Mouse (Mus musculus): ENCODE data around the gene Castor1. TPM values are rescaled to one million over a fixed set of nuclear protein-coding genes. Genes with fewer than 3 reads are reported as not detected.
"Not testable (repeated sequence)": the region's sequence is repeated elsewhere in the genome, so short reads cannot be mapped to it uniquely, and the experiment has no call there.

The Castor1 gene
- polyA plus RNA-seq (2015; fragmentation: Nextera tagmentation; extraction: Ambion mirVana), result 1.9 and 2.1 TPM in 2 replicates

- peak; percentile 93 for ATAC-seq (ENCODE audit: low read depth)
- DNase-seq, result peak; percentile 95
- peak within 1 kb of the TSS; percentile 70 for H3K4me3 ChIP-seq (replicated peaks)
- H3K9ac ChIP-seq, result peak within 1 kb of the TSS; percentile 79
- peaks cover 53% of the 10 kb centered on the region for H3K4me1 ChIP-seq (replicated peaks)
- peak within 1 kb of the TSS; percentile 66 for H3K27ac ChIP-seq
- WGBS (ENCODE audit: insufficient replicate concordance), result 1% methylated on average over 56 of the region's 56 CpGs
- H3K27me3 ChIP-seq, result peaks cover 22% of the 10 kb centered on the region
- H3K9me3 ChIP-seq (replicated peaks), result no peaks in the 10 kb centered on the region
- peak within 1 kb of the TSS; percentile 99 for H3K4me2 ChIP-seq
- peaks cover 20% of the 10 kb centered on the region for H3K36me3 ChIP-seq
Observed at GRCm38 (mm10) chr11:4217914-4218629, at the start of gene Castor1. Gene Castor1, plus strand, starts transcription at chr11:4218225.

GRCm38 (mm10) chr11:4174586-4174985, 43.4 kb upstream of the Castor1 start:
- ATAC-seq (ENCODE audit: low read depth) (no peak), DNase-seq (no peak)
- Histone ChIP-seq H3K4me1 (replicated peaks) (no peaks in the 10 kb centered on the region), H3K9ac (no peak overlapping the region), H3K4me2 (no peak overlapping the region), H3K27me3 (no peaks in the 10 kb centered on the region), H3K27ac (no peak overlapping the region), H3K36me3 (peaks cover 100% of the 10 kb centered on the region), H3K9me3 (replicated peaks) (no peaks in the 10 kb centered on the region), H3K4me3 (replicated peaks) (no peak overlapping the region)
- WGBS (ENCODE audit: insufficient replicate concordance), result 91% methylated on average over 5 of the region's 5 CpGs

GRCm38 (mm10) chr11:4177716-4178115, 40.3 kb upstream of the Castor1 start:
- WGBS (ENCODE audit: insufficient replicate concordance), result 83% methylated on average over 4 of the region's 4 CpGs
- Histone ChIP-seq H3K9me3 (replicated peaks) (no peaks in the 10 kb centered on the region), H3K36me3 (peaks cover 98% of the 10 kb centered on the region), H3K4me3 (replicated peaks) (no peak overlapping the region), H3K4me2 (no peak overlapping the region), H3K27ac (no peak overlapping the region), H3K4me1 (replicated peaks) (no peaks in the 10 kb centered on the region), H3K27me3 (no peaks in the 10 kb centered on the region), H3K9ac (no peak overlapping the region)
- DNase-seq (no peak), ATAC-seq (ENCODE audit: low read depth) (no peak)

DNA sequence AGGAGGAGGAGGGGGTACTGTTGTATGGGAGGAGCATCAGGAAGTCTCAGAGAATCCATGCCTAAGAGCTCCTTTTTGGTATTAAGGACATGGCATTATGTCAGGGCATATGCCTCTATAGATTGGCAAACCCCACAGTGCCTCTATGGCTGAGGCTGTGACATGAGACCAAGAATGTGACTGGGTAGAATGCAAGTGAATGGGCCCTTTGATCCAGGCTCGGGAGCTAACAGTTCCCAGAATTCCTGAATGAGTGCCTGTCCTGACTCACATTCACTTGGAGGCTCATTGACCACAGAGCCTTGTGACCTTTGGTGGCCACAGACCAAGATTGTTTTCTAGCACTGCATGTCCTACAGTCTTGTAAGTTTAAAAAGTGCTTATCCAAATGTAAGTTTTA, 36.0 kb upstream of the Castor1 start:
- H3K36me3 ChIP-seq, result peaks cover 65% of the 10 kb centered on the region
- 41% methylated on average over 1 of the region's 1 CpGs for WGBS (ENCODE audit: insufficient replicate concordance)
- peaks cover 8% of the 10 kb centered on the region for H3K4me1 ChIP-seq (replicated peaks)

GRCm38 (mm10) chr11:4183511-4183910, 34.5 kb upstream of the Castor1 start:
- H3K36me3 ChIP-seq, result peaks cover 51% of the 10 kb centered on the region
- no peak overlapping the region for H3K4me2 ChIP-seq
- no peaks in the 10 kb centered on the region for H3K9me3 ChIP-seq (replicated peaks)
- peaks cover 20% of the 10 kb centered on the region for H3K4me1 ChIP-seq (replicated peaks)
- H3K9ac ChIP-seq, result no peak overlapping the region
- no peak overlapping the region for H3K4me3 ChIP-seq (replicated peaks)
- ATAC-seq (ENCODE audit: low read depth) (no peak), DNase-seq (no peak)
- H3K27me3 ChIP-seq, result no peaks in the 10 kb centered on the region
- no peak overlapping the region for H3K27ac ChIP-seq

More for the DNA sequence above, 36.0 kb upstream of the Castor1 start:
- Histone ChIP-seq H3K4me2 (no peak overlapping the region), H3K9ac (no peak overlapping the region), H3K27me3 (no peaks in the 10 kb centered on the region), H3K27ac (no peak overlapping the region), H3K9me3 (replicated peaks) (no peaks in the 10 kb centered on the region), H3K4me3 (replicated peaks) (no peak overlapping the region)
- DNase-seq (no peak), ATAC-seq (ENCODE audit: low read depth) (no peak)

DNA sequence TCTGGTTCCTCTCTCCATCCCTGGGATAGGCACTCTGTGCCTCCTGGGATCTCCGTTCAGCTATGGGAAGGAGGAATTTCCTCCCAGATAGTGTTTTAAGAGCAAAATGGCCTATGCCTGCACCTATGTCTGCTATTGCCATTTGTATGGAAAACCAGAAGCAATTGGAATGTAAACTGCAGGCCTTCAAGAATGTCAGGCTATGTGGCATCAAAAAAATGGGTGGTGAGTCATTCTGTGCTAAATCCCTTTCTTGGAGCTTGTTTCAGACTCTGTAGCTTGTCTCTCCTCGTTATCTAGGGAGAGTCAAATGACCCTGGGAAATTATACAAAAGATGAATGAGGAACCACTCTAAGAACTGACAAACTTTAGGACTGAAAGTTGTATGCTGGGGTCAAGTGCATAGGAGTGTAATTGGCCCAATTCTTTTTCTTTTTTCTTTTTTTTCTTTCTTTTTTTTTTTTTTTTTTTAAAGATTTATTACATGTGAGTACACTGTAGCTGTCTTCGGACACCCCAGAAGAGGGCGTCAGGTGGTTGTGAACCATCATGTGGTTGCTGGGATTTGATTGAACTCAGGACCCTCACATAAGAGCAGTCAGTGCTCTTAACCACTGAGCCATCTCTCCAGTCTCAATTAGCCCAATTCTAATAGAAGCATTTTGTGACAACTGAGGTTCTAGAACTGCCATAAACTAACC, 33.6 kb upstream of the Castor1 start:
- no peak for ATAC-seq (ENCODE audit: low read depth)
- WGBS (ENCODE audit: insufficient replicate concordance), result 68% methylated on average over 4 of the region's 4 CpGs

DNA sequence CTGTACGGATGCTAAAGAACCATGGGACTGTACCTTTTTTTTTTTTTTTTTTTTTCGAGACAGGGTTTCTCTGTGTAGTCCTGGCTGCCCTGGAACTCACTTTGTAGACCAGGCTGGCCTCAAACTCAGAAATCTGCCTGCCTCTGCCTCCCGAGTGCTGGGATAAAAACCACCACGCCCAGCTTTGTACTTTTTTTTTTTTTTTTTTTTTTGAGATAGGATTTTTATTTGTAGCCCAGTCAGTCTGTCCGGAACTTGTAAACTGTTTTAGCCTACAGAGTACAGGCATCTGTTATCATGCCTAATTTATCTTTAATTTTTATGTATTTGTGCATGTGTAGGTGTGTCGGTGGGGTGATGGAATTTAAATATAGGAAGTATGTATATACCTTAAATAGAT, 32.5 kb upstream of the Castor1 start:
- not testable (repeated sequence) for H3K9me3 ChIP-seq (replicated peaks); H3K9ac ChIP-seq; H3K4me2 ChIP-seq; H3K27me3 ChIP-seq; H3K27ac ChIP-seq; ATAC-seq (ENCODE audit: low read depth); H3K4me3 ChIP-seq (replicated peaks); DNase-seq
- Histone ChIP-seq H3K36me3 (peaks cover 31% of the 10 kb centered on the region), H3K4me1 (replicated peaks) (peaks cover 30% of the 10 kb centered on the region)
- WGBS (ENCODE audit: insufficient replicate concordance), result 75% methylated on average over 6 of the region's 6 CpGs

More for the DNA sequence above, 33.6 kb upstream of the Castor1 start:
- no peak overlapping the region for H3K9ac ChIP-seq
- H3K27ac ChIP-seq, result no peak overlapping the region
- peaks cover 42% of the 10 kb centered on the region for H3K36me3 ChIP-seq
- no peak for DNase-seq
- H3K9me3 ChIP-seq (replicated peaks), result no peaks in the 10 kb centered on the region
- H3K4me1 ChIP-seq (replicated peaks), result peaks cover 24% of the 10 kb centered on the region
- no peak overlapping the region for H3K4me2 ChIP-seq
- H3K4me3 ChIP-seq (replicated peaks), result no peak overlapping the region
- no peaks in the 10 kb centered on the region for H3K27me3 ChIP-seq

GRCm38 (mm10) chr11:4186486-4187317, 31.3 kb upstream of the Castor1 start, which contains the start of gene Tbc1d10a:
Gene Tbc1d10a, plus strand, starts transcription at chr11:4186789.
- H3K9me3 ChIP-seq (replicated peaks), result no peaks in the 10 kb centered on the region
- H3K27me3 ChIP-seq, result no peaks in the 10 kb centered on the region
- DNase-seq (peak; percentile 99), ATAC-seq (ENCODE audit: low read depth) (peak; percentile 99)
- H3K4me2 ChIP-seq, result peak within 1 kb of the TSS; percentile 95
- peak within 1 kb of the TSS; percentile 89 for H3K9ac ChIP-seq
- H3K27ac ChIP-seq, result 0 out of 2 replicates have a peak within 1 kb of the TSS, but pooled peaks have one; percentile 53
- H3K36me3 ChIP-seq, result peaks cover 19% of the 10 kb centered on the region
- WGBS (ENCODE audit: insufficient replicate concordance), result under 1% methylated on average over 71 of the region's 71 CpGs
- H3K4me1 ChIP-seq (replicated peaks), result peaks cover 41% of the 10 kb centered on the region
- peak within 1 kb of the TSS; percentile 77 for H3K4me3 ChIP-seq (replicated peaks)

DNA sequence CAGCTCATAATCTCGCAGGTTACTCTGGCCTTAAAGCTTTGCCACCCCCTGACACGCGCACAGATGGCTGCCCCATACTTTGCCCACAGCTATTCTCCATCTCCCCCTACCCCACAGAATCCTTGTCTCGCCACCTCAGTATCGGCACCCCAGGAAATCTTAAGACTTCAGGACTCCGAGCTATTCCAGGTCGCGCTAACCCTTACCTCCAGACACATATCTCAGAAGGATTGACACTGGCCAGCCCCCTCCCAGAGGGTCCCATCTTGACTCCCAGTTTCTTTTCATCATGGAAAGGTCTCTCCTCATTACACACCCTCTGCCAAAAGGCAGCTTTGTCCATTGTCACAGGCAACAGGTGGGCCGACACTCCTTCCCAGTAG, 30.7 kb upstream of the Castor1 start:
- H3K9ac ChIP-seq, result peak overlapping the region; percentile 89
- peaks cover 14% of the 10 kb centered on the region for H3K36me3 ChIP-seq
- ATAC-seq (ENCODE audit: low read depth), result no peak
- H3K4me1 ChIP-seq (replicated peaks), result peaks cover 41% of the 10 kb centered on the region
- no peaks in the 10 kb centered on the region for H3K9me3 ChIP-seq (replicated peaks)
- H3K27ac ChIP-seq, result no peak overlapping the region
- DNase-seq, result no peak
- WGBS (ENCODE audit: insufficient replicate concordance), result 15% methylated on average over 9 of the region's 9 CpGs
- H3K4me2 ChIP-seq, result peak overlapping the region; percentile 95
- no peaks in the 10 kb centered on the region for H3K27me3 ChIP-seq
- H3K4me3 ChIP-seq (replicated peaks), result peak overlapping the region; percentile 77

DNA sequence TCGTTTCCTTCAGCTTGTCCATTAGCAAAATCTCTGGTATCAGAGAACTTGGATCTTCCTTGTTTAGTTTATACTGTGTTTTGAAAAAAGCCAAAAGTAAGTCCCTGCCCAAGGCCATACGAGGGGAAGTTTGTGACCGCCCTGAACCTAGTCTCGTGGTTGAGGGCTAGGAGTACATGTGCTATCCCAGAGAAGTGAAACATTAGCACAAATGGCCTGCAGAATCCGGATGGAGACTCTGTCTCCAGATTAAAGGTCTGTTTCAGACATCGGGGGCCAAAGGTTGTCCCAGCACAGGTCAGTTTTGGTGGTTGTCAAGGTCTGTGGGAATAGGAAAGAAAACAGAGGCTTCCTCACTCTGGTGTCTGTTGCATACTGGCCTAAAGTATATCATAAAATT, 28.8 kb upstream of the Castor1 start:
- H3K27ac ChIP-seq, result no peak overlapping the region
- WGBS (ENCODE audit: insufficient replicate concordance), result 69% methylated on average over 6 of the region's 6 CpGs
- no peak overlapping the region for H3K4me3 ChIP-seq (replicated peaks)
- DNase-seq, result no peak
- H3K36me3 ChIP-seq, result no peaks in the 10 kb centered on the region
- H3K4me1 ChIP-seq (replicated peaks), result peaks cover 41% of the 10 kb centered on the region
- no peak for ATAC-seq (ENCODE audit: low read depth)
- H3K27me3 ChIP-seq, result no peaks in the 10 kb centered on the region
- no peak overlapping the region for H3K9ac ChIP-seq
- H3K9me3 ChIP-seq (replicated peaks), result no peaks in the 10 kb centered on the region
- no peak overlapping the region for H3K4me2 ChIP-seq

- no peaks in the 10 kb centered on the region for H3K27me3 ChIP-seq
- H3K9me3 ChIP-seq (replicated peaks), result no peaks in the 10 kb centered on the region
- ATAC-seq (ENCODE audit: low read depth) (no peak), DNase-seq (no peak)
- no peak overlapping the region for H3K4me3 ChIP-seq (replicated peaks)
- no peak overlapping the region for H3K4me2 ChIP-seq
- no peak overlapping the region for H3K9ac ChIP-seq
- 73% methylated on average over 3 of the region's 3 CpGs for WGBS (ENCODE audit: insufficient replicate concordance)
- H3K4me1 ChIP-seq (replicated peaks), result peaks cover 41% of the 10 kb centered on the region
- no peak overlapping the region for H3K27ac ChIP-seq
- H3K36me3 ChIP-seq, result no peaks in the 10 kb centered on the region
Observed at GRCm38 (mm10) chr11:4190677-4191076, 27.3 kb upstream of the Castor1 start.
